Mouse (Mus musculus) skeletal muscle tissue, adult 2 months (tissue): ENCODE measurements around the gene Nxf3.
"Not testable (repeated sequence)": the region's sequence is repeated elsewhere in the genome, so short reads cannot be mapped to it uniquely, and the experiment has no call there.

Experiments
- DNase-seq: peaks from one replicate; pipeline ENCODE4 v3.0.0-alpha.2; 2012; ENCODE audit warnings: low read depth, low spot score

The Nxf3 gene

GRCm38 (mm10) chrX:136085155-136085554 lies at the start of gene Nxf3:
Nxf3 (minus strand) TSS chrX:136085255.
- no peak for DNase-seq

- DNase-seq: no peak
Observed at GRCm38 (mm10) chrX:136127744-136128064, 42.6 kb upstream of the Nxf3 start.

GRCm38 (mm10) chrX:136127038-136127743 lies 42.1 kb upstream of the Nxf3 start:
- no peak for DNase-seq

GRCm38 (mm10) chrX:136115419-136115961 lies 30.4 kb upstream of the Nxf3 start:
- no peak for DNase-seq

GRCm38 (mm10) chrX:136115015-136115414 lies 30.0 kb upstream of the Nxf3 start:
- no peak for DNase-seq

- DNase-seq: no peak
Observed at GRCm38 (mm10) chrX:136107942-136108341, 22.9 kb upstream of the Nxf3 start.

- DNase-seq: no peak
Observed at GRCm38 (mm10) chrX:136104724-136105088, 19.7 kb upstream of the Nxf3 start.

- DNase-seq: no peak
Observed at GRCm38 (mm10) chrX:136104046-136104723, 19.1 kb upstream of the Nxf3 start.

GRCm38 (mm10) chrX:136094421-136094820 lies 9.4 kb upstream of the Nxf3 start:
- DNase-seq: no peak

GRCm38 (mm10) chrX:136092497-136093279 lies 7.6 kb upstream of the Nxf3 start:
- DNase-seq: no peak

- DNase-seq: not testable (repeated sequence)
Observed at GRCm38 (mm10) chrX:136068020-136068419, 17.0 kb downstream of the Nxf3 start, which contains the start of gene Bex2. Bex2 (minus strand) TSS chrX:136068236.

- DNase-seq: not testable (repeated sequence)
Observed at GRCm38 (mm10) chrX:136067201-136067991, 17.7 kb downstream of the Nxf3 start.

- DNase-seq: no peak
Observed at GRCm38 (mm10) chrX:136060698-136061097, 24.4 kb downstream of the Nxf3 start.

GRCm38 (mm10) chrX:136051219-136051618 lies 33.8 kb downstream of the Nxf3 start:
- no peak for DNase-seq

GRCm38 (mm10) chrX:136047528-136047927 lies 37.5 kb downstream of the Nxf3 start:
- DNase-seq: peak; percentile 18

- no peak for DNase-seq
Observed at GRCm38 (mm10) chrX:136043726-136044125, 41.3 kb downstream of the Nxf3 start.

GRCm38 (mm10) chrX:136032799-136033763 lies 52.0 kb downstream of the Nxf3 start, which contains the start of gene Arxes1:
Arxes1 (plus strand) TSS chrX:136033367.
- not testable (repeated sequence) for DNase-seq

GRCm38 (mm10) chrX:136030331-136030730 lies 54.7 kb downstream of the Nxf3 start:
- DNase-seq: no peak
